Mouse (Mus musculus) liver, embryonic 12.5 days (tissue): ENCODE measurements around the gene Larp4b. TPM values are rescaled to one million over a fixed set of nuclear protein-coding genes. Genes with fewer than 3 reads are reported as not detected.
A peak's percentile ranks its signal among the peaks of the same experiment; 100 is the strongest.

ENCODE experiments used
- ATAC-seq: fragments of 200-750 bp; cut with Nextera tagmentation; 2 replicates; pipeline ENCODE4 v1.8.0; 2017; ENCODE audit warnings: moderate number of reproducible peaks, mild to moderate bottlenecking, moderate library complexity
- H3K27ac ChIP-seq: fragments of 300-500 bp; sonication (generic); 2 replicates; pipeline ENCODE4 v1.5.1; 2016; ENCODE audit warnings: mild to moderate bottlenecking
- H3K27me3 ChIP-seq: fragments of 300-500 bp; sonication (generic); replicated peaks from 2 replicates; pipeline ENCODE4 v1.6.1; 2016; ENCODE audit warnings: mild to moderate bottlenecking, moderate library complexity
- H3K36me3 ChIP-seq: fragments of 300-500 bp; sonication (generic); 2 replicates; pipeline ENCODE4 v1.6.1; 2016; ENCODE audit warnings: mild to moderate bottlenecking, moderate library complexity
- H3K4me1 ChIP-seq: fragments of 300-500 bp; sonication (generic); 2 replicates; pipeline ENCODE4 v1.6.1; 2016
- H3K4me2 ChIP-seq: fragments of 300-500 bp; sonication (generic); 2 replicates; pipeline ENCODE4 v1.6.1; 2016; ENCODE audit warnings: mild to moderate bottlenecking, moderate library complexity
- H3K4me3 ChIP-seq: fragments of 300-500 bp; sonication (generic); 2 replicates; pipeline ENCODE4 v1.5.1; 2016; ENCODE audit warnings: mild to moderate bottlenecking, moderate library complexity
- H3K9ac ChIP-seq: fragments of 300-500 bp; sonication (generic); 2 replicates; pipeline ENCODE4 v1.6.1; 2016; ENCODE audit warnings: mild to moderate bottlenecking, moderate library complexity
- H3K9me3 ChIP-seq: fragments of 300-500 bp; sonication (generic); replicated peaks from 2 replicates; pipeline ENCODE4 v1.6.1; 2016; ENCODE audit warnings: mild to moderate bottlenecking, moderate library complexity
- WGBS: fragments of 180-500 bp; shearing (Covaris S2); methylation state at CpG from one replicate; pipeline ENCODE4 v1.1.7; 2016; ENCODE audit not compliant: insufficient replicate concordance; 5-methylcytosine and 5-hydroxymethylcytosine counted together
- polyA plus RNA-seq: library from polyadenylated mRNA; unstranded; fragments of >200 nt; fragmentation: Nextera tagmentation; extraction: Ambion mirVana; gene quantifications from 2 replicates; pipeline ENCODE4 v1.2.1, GENCODE M21; 2016

Larp4b gene
- polyA plus RNA-seq, 1 experiment from 2014 or later: 39.1 TPM

- Histone ChIP-seq H3K27ac (no peak overlapping the region), H3K9me3 (no peaks in the 10 kb centered on the region), H3K9ac (no peak overlapping the region), H3K4me3 (no peak overlapping the region), H3K27me3 (peaks cover 8% of the 10 kb centered on the region), H3K4me1 (peaks cover 9% of the 10 kb centered on the region; the same call in 1 of the 2 replicates), H3K4me2 (peak overlapping the region; percentile 53), H3K36me3 (no peaks in the 10 kb centered on the region)
- 26% methylated on average over 2 of the region's 2 CpGs for WGBS
- ATAC-seq: no peak; the same call in 1 of the 2 replicates
Measured at GRCm38 (mm10) chr13:9199465-9199844, 105.8 kb downstream of the Larp4b start.

DNA sequence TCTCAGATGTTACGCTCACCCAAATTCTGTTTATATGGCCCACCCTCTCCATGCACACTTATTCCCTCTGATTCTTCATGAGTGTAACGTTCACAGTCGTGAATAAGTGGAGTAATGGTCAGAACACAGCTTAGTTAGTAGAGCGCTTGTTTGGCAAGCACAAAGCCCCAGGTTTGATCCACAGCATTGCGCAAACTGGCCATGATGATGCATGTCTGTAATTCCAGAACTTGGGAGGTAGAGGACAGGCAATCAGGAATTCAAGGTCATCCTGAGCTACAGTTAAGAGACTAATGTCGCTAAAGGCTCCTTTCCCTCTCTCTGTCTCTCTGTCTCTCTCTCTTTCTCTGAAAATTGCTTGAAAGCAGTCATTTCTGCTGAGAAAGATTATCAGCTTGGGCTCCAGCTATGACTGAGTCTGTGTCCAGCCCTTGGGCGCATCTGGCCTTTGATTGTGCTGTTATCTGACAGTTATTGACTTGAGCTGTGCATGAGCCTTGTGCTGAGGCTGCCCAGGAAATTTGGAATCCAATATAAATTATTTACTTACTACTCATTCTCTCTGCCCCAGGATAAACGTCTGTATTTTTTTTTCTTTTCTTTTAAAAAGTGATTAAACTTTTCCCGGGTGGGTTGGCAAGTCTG is 129.2 kb downstream of the Larp4b start:
- Histone ChIP-seq H3K4me2 (peak overlapping the region; percentile 36; the same call in 1 of the 2 replicates), H3K9me3 (no peaks in the 10 kb centered on the region), H3K27ac (no peak overlapping the region), H3K27me3 (no peaks in the 10 kb centered on the region), H3K4me1 (no peaks in the 10 kb centered on the region), H3K36me3 (no peaks in the 10 kb centered on the region), H3K4me3 (no peak overlapping the region), H3K9ac (no peak overlapping the region)
- ATAC-seq: no peak
- WGBS: 58% methylated on average over 9 of the region's 9 CpGs

Other genes with a start within 250 kb of the Larp4b start
- 11.8 and 12.0 TPM in 2 replicates for gene Wdr37, start 222.0 kb upstream of the Larp4b start, polyA plus RNA-seq
- 90.3 and 91.6 TPM in 2 replicates for gene Idi1, start 208.4 kb upstream of the Larp4b start, polyA plus RNA-seq
- gene Gm9745, start 145.7 kb upstream of the Larp4b start, polyA plus RNA-seq: not detected in 2 replicates
- gene Idi2, start 141.0 kb upstream of the Larp4b start, polyA plus RNA-seq: not detected in 2 replicates
- gene Gtpbp4, start 97.8 kb upstream of the Larp4b start, polyA plus RNA-seq: 65.7 and 70.3 TPM in 2 replicates
- gene Dip2c, start 182.6 kb downstream of the Larp4b start, polyA plus RNA-seq: 1.2 TPM in 2 replicates